Mouse (Mus musculus): ENCODE data around the gene Ak7. TPM values are rescaled to one million over a fixed set of nuclear protein-coding genes. Genes with fewer than 3 reads are reported as not detected.

Ak7 gene
- polyA plus RNA-seq, 1 experiment, result 0.02 TPM

GRCm38 (mm10) chr12:105689435-105689834 lies 16.3 kb upstream of the Ak7 start:
- TF ChIP-seq TCF12 (IDR thresholded peaks at IDR 0.05; ENCODE audit: insufficient read depth, poor library complexity, severe bottlenecking) (no peak), POLR2AphosphoS2 (IDR thresholded peaks at IDR 0.05; ENCODE audit: insufficient read length, low read depth) (no peak), USF1 (IDR thresholded peaks at IDR 0.05; ENCODE audit: low read depth) (no peak), MYOG (IDR thresholded peaks at IDR 0.05; ENCODE audit: control insufficient read depth in 1 of 3, insufficient read depth in 1 of 3, insufficient read length in 2 of 3, low read depth in 2 of 3) (no peak), REST (IDR thresholded peaks at IDR 0.05; ENCODE audit: insufficient read depth, insufficient read length) (no peak), MYOD1 (IDR thresholded peaks at IDR 0.05; ENCODE audit: control insufficient read depth in 1 of 3, insufficient read length in 2 of 3, low read depth in 2 of 3) (no peak), SRF (IDR thresholded peaks at IDR 0.05; ENCODE audit: control insufficient read depth, insufficient read length, low read depth) (no peak), E2F4 (IDR thresholded peaks at IDR 0.05; ENCODE audit: insufficient read depth) (no peak)
- Histone ChIP-seq H3ac (ENCODE audit: control insufficient read depth, insufficient read length) (no peak overlapping the region), H3K4me3 (no peak overlapping the region), H3K36me3 (ENCODE audit: control insufficient read depth, insufficient read depth) (no peaks in the 10 kb centered on the region), H3K27me3 (ENCODE audit: control insufficient read depth, insufficient read depth, insufficient read length) (no peaks in the 10 kb centered on the region), H3K4me2 (ENCODE audit: low read depth) (no peak overlapping the region), H3K79me2 (ENCODE audit: control insufficient read depth, insufficient read depth) (peaks cover 28% of the 10 kb centered on the region)

- TF ChIP-seq SRF (IDR thresholded peaks at IDR 0.05; ENCODE audit: control insufficient read depth, insufficient read length, low read depth) (no peak), POLR2AphosphoS2 (IDR thresholded peaks at IDR 0.05; ENCODE audit: insufficient read length, low read depth) (no peak), MAX (IDR thresholded peaks at IDR 0.05; ENCODE audit: low read depth) (no peak), E2F4 (IDR thresholded peaks at IDR 0.05; ENCODE audit: insufficient read depth) (no peak), REST (IDR thresholded peaks at IDR 0.05; ENCODE audit: insufficient read depth, insufficient read length) (no peak), POLR2A (IDR thresholded peaks at IDR 0.05; ENCODE audit: insufficient read length, low read depth) (no peak), MYOD1 (IDR thresholded peaks at IDR 0.05; ENCODE audit: control insufficient read depth in 1 of 3, insufficient read length in 2 of 3, low read depth in 2 of 3) (no peak), MYOG (IDR thresholded peaks at IDR 0.05; ENCODE audit: control insufficient read depth in 1 of 3, insufficient read depth in 1 of 3, insufficient read length in 2 of 3, low read depth in 2 of 3) (no peak), CEBPB (IDR thresholded peaks at IDR 0.05; ENCODE audit: insufficient read depth, poor library complexity, severe bottlenecking) (no peak), TCF12 (IDR thresholded peaks at IDR 0.05; ENCODE audit: insufficient read depth, poor library complexity, severe bottlenecking) (no peak)
- Histone ChIP-seq H3K36me3 (ENCODE audit: control insufficient read depth, insufficient read depth) (no peaks in the 10 kb centered on the region), H3K4me3 (no peak overlapping the region), H3K27me3 (ENCODE audit: control insufficient read depth, insufficient read depth, insufficient read length) (no peaks in the 10 kb centered on the region), H3K4me2 (ENCODE audit: low read depth) (no peak overlapping the region), H3K79me2 (ENCODE audit: control insufficient read depth, insufficient read depth) (peaks cover 3% of the 10 kb centered on the region), H3ac (ENCODE audit: control insufficient read depth, insufficient read length) (no peak overlapping the region)
These were observed 11.8 kb upstream of the Ak7 start for GRCm38 (mm10) chr12:105694021-105694420.

- Histone ChIP-seq H3K36me3 (ENCODE audit: control insufficient read depth, insufficient read depth) (no peaks in the 10 kb centered on the region), H3K79me2 (ENCODE audit: control insufficient read depth, insufficient read depth) (peaks cover 3% of the 10 kb centered on the region)
These were observed 9.9 kb upstream of the Ak7 start for GRCm38 (mm10) chr12:105695848-105696247.

GRCm38 (mm10) chr12:105697104-105697780 lies 8.5 kb upstream of the Ak7 start:
- H3K36me3 ChIP-seq (ENCODE audit: control insufficient read depth, insufficient read depth), result no peaks in the 10 kb centered on the region
- no peak overlapping the region for H3K4me3 ChIP-seq
- H3K79me2 ChIP-seq (ENCODE audit: control insufficient read depth, insufficient read depth), result peaks cover 3% of the 10 kb centered on the region
- H3K4me2 ChIP-seq (ENCODE audit: low read depth), result no peak overlapping the region
- no peaks in the 10 kb centered on the region for H3K27me3 ChIP-seq (ENCODE audit: control insufficient read depth, insufficient read depth, insufficient read length)
- TF ChIP-seq MYOG (IDR thresholded peaks at IDR 0.05; ENCODE audit: control insufficient read depth in 1 of 3, insufficient read depth in 1 of 3, insufficient read length in 2 of 3, low read depth in 2 of 3) (no peak), TCF3 (IDR thresholded peaks at IDR 0.05; ENCODE audit: insufficient read length, low read depth) (no peak), E2F4 (IDR thresholded peaks at IDR 0.05; ENCODE audit: insufficient read depth) (no peak), MYOD1 (IDR thresholded peaks at IDR 0.05; ENCODE audit: control insufficient read depth in 1 of 3, insufficient read length in 2 of 3, low read depth in 2 of 3) (no peak), CEBPB (IDR thresholded peaks at IDR 0.05; ENCODE audit: insufficient read depth, poor library complexity, severe bottlenecking) (no peak), TCF12 (IDR thresholded peaks at IDR 0.05; ENCODE audit: insufficient read depth, poor library complexity, severe bottlenecking) (no peak), POLR2AphosphoS2 (IDR thresholded peaks at IDR 0.05; ENCODE audit: insufficient read length, low read depth) (no peak), USF1 (IDR thresholded peaks at IDR 0.05; ENCODE audit: low read depth) (no peak), MAX (IDR thresholded peaks at IDR 0.05; ENCODE audit: low read depth) (no peak)
- H3ac ChIP-seq (ENCODE audit: control insufficient read depth, insufficient read length), result no peak overlapping the region

More at GRCm38 (mm10) chr12:105695848-105696247, 9.9 kb upstream of the Ak7 start:
- TF ChIP-seq POLR2A (IDR thresholded peaks at IDR 0.05; ENCODE audit: insufficient read length, low read depth) (no peak), CEBPB (IDR thresholded peaks at IDR 0.05; ENCODE audit: insufficient read depth, poor library complexity, severe bottlenecking) (no peak), TCF3 (IDR thresholded peaks at IDR 0.05; ENCODE audit: insufficient read length, low read depth) (no peak), REST (IDR thresholded peaks at IDR 0.05; ENCODE audit: insufficient read depth, insufficient read length) (no peak), E2F4 (IDR thresholded peaks at IDR 0.05; ENCODE audit: insufficient read depth) (no peak), MYOD1 (IDR thresholded peaks at IDR 0.05; ENCODE audit: control insufficient read depth in 1 of 3, insufficient read length in 2 of 3, low read depth in 2 of 3) (no peak), POLR2AphosphoS2 (IDR thresholded peaks at IDR 0.05; ENCODE audit: insufficient read length, low read depth) (no peak), SRF (IDR thresholded peaks at IDR 0.05; ENCODE audit: control insufficient read depth, insufficient read length, low read depth) (no peak), MAX (IDR thresholded peaks at IDR 0.05; ENCODE audit: low read depth) (no peak), USF1 (IDR thresholded peaks at IDR 0.05; ENCODE audit: low read depth) (no peak)
- Histone ChIP-seq H3ac (ENCODE audit: control insufficient read depth, insufficient read length) (no peak overlapping the region), H3K4me2 (ENCODE audit: low read depth) (no peak overlapping the region), H3K4me3 (no peak overlapping the region), H3K27me3 (ENCODE audit: control insufficient read depth, insufficient read depth, insufficient read length) (no peaks in the 10 kb centered on the region)

Data from myocyte (in vitro differentiated cells).